Mouse (Mus musculus) c-Kit-positive CD71-positive TER-119-positive erythroid progenitor cells, embryonic 14.5 days (primary cell): Measurements from ENCODE around the gene Slf2.
A peak's percentile ranks its signal among the peaks of the same experiment; 100 is the strongest.

ENCODE experiments used
- DNase-seq: peaks from one replicate; pipeline ENCODE4 v3.0.0-alpha.2; 2013; ENCODE audit warnings: low spot score

Slf2 gene

GRCm38 (mm10) chr19:45031780-45032179 is 100.8 kb downstream of the Slf2 start:
- peak; percentile 74 for DNase-seq
